Mouse (Mus musculus) CH12.LX (cell line): Measurements from ENCODE around the gene Nsl1. TPM values are rescaled to one million over a fixed set of nuclear protein-coding genes. Genes with fewer than 3 reads are reported as not detected.

ENCODE experiments used
- DNase-seq: peaks from one replicate; pipeline ENCODE4 v3.0.0-alpha.2; 2013; ENCODE audit errors: extremely low read depth
- H3K27ac ChIP-seq: 2 replicates; pipeline ENCODE4 v1.5.1; 2012; ENCODE audit warnings: low read depth, mild to moderate bottlenecking, control low read depth, moderate library complexity; ENCODE audit not compliant: insufficient read depth
- H3K27me3 ChIP-seq: replicated peaks from 2 replicates; pipeline ENCODE3; 2012; ENCODE audit warnings: inconsistent platforms
- H3K36me3 ChIP-seq, 2 experiments: replicated peaks in 1 of 2; 2 replicates each; pipeline versions ENCODE3 to v1.6.1; 2012; ENCODE audit warnings: inconsistent platforms in 1 of 2, low read length in 1 of 2, mild to moderate bottlenecking in 1 of 2, mixed read lengths in 1 of 2, moderate library complexity in 1 of 2; ENCODE audit not compliant: control insufficient read depth in 1 of 2, insufficient read depth in 1 of 2
- H3K4me1 ChIP-seq, 2 experiments: 2 replicates each; pipeline ENCODE4 v1.6.1; 2012; ENCODE audit warnings: inconsistent platforms in 1 of 2, moderate library complexity in 1 of 2; ENCODE audit not compliant: insufficient read depth in 2 of 2, control insufficient read depth in 1 of 2
- H3K4me2 ChIP-seq: 2 replicates; pipeline ENCODE4 v1.6.1; 2012; ENCODE audit warnings: low read depth, mild to moderate bottlenecking, control low read depth; ENCODE audit not compliant: poor library complexity, insufficient read depth, severe bottlenecking
- H3K4me3 ChIP-seq, 3 experiments: fragments of 150-350 bp in 1 of 3; sonication (generic) in 1 of 3; replicated peaks in 1 of 3; 2 replicates each; pipeline versions ENCODE3 to v1.5.1; 2011 to 2012; ENCODE audit warnings: low read depth in 2 of 3, low read length in 2 of 3, mild to moderate bottlenecking in 2 of 3, moderate library complexity in 2 of 3, control low read depth in 1 of 3, improper control_type of control experiment in 1 of 3, inconsistent platforms in 1 of 3, mixed read lengths in 1 of 3; ENCODE audit not compliant: poor library complexity in 1 of 3
- H3K79me2 ChIP-seq: replicated peaks from 2 replicates; pipeline ENCODE4 v1.6.1; 2012; ENCODE audit warnings: mild to moderate bottlenecking, moderate library complexity; ENCODE audit not compliant: control insufficient read depth, poor library complexity, insufficient read depth, severe bottlenecking; ENCODE audit errors: extremely low read depth
- H3K9ac ChIP-seq: 2 replicates; pipeline ENCODE4 v1.6.1; 2012; ENCODE audit warnings: low read depth, mild to moderate bottlenecking, control low read depth, moderate library complexity; ENCODE audit not compliant: insufficient read depth
- H3K9me3 ChIP-seq: replicated peaks from 2 replicates; pipeline ENCODE3; 2012; ENCODE audit warnings: low read length, inconsistent platforms, mixed read lengths
- BHLHE40 ChIP-seq: IDR thresholded peaks from 2 replicates; pipeline ENCODE4 v1.6.1; 2011; ENCODE audit warnings: mild to moderate bottlenecking, low read depth, low read length, improper control_type of control experiment
- E2F4 ChIP-seq: IDR thresholded peaks from 2 replicates; pipeline ENCODE4 v1.6.1; 2011; ENCODE audit warnings: low read depth, low read length, improper control_type of control experiment; ENCODE audit not compliant: insufficient replicate concordance
- IRF4 ChIP-seq: IDR thresholded peaks from 2 replicates; pipeline ENCODE4 v1.6.1; 2014; ENCODE audit warnings: low read depth, mild to moderate bottlenecking, inconsistent platforms, low read length, improper control_type of control experiment
- JUN ChIP-seq: IDR thresholded peaks from 2 replicates; pipeline ENCODE4 v1.6.1; 2011; ENCODE audit warnings: low read depth, mild to moderate bottlenecking, low read length, improper control_type of control experiment, moderate library complexity; ENCODE audit not compliant: insufficient read depth
- JUND ChIP-seq: conservative IDR thresholded peaks from 2 replicates; pipeline ENCODE4 v1.6.1; 2011; ENCODE audit warnings: low read depth, low read length, improper control_type of control experiment
- KAT2A ChIP-seq: IDR thresholded peaks from 2 replicates; pipeline ENCODE4 v1.6.1; 2012; ENCODE audit warnings: low read length, improper control_type of control experiment, inconsistent platforms; ENCODE audit not compliant: insufficient replicate concordance
- MAX ChIP-seq: IDR thresholded peaks from 2 replicates; pipeline ENCODE4 v1.6.1; 2011; ENCODE audit warnings: low read length, improper control_type of control experiment
- MEF2A ChIP-seq: IDR thresholded peaks from 2 replicates; pipeline ENCODE4 v1.6.1; 2014; ENCODE audit warnings: low read depth, mild to moderate bottlenecking, inconsistent platforms, low read length, improper control_type of control experiment, borderline replicate concordance
- NRF1 ChIP-seq: IDR thresholded peaks from 2 replicates; pipeline ENCODE4 v1.6.1; 2014; ENCODE audit warnings: low read depth, mild to moderate bottlenecking, inconsistent platforms, low read length, improper control_type of control experiment, moderate library complexity
- POLR2A ChIP-seq: IDR thresholded peaks from 2 replicates; pipeline ENCODE4 v1.6.1; 2011; ENCODE audit warnings: low read depth, mild to moderate bottlenecking, improper control_type of control experiment, low read length
- USF2 ChIP-seq: conservative IDR thresholded peaks from 2 replicates; pipeline ENCODE4 v1.6.1; 2011; ENCODE audit warnings: low read depth, low read length, improper control_type of control experiment
- ZKSCAN1 ChIP-seq: IDR thresholded peaks from 2 replicates; pipeline ENCODE4 v1.6.1; 2012; ENCODE audit warnings: low read depth, inconsistent platforms, low read length, improper control_type of control experiment, borderline replicate concordance
- ZNF384 ChIP-seq: IDR thresholded peaks from 2 replicates; pipeline ENCODE4 v1.6.1; 2012; ENCODE audit warnings: low read depth, low read length, improper control_type of control experiment, inconsistent platforms
- dilution Hi-C: fragments of 300-500 bp; cut with MboI; formaldehyde crosslinking; loops from 2 replicates; pipeline ENCODE4 v1.14.3; 2020; ENCODE audit warnings: low sequenced_read_pairs; ENCODE audit not compliant: extremely low pct_unique_long_range_greater_than_20kb, extremely low pct_ligation_motif_present
- in situ Hi-C: fragments of 300-500 bp; cut with MboI; formaldehyde crosslinking; loops from 3 replicates; pipeline ENCODE4 v1.14.3; 2019; ENCODE audit warnings: low sequenced_read_pairs, low pct_ligation_motif_present, low pct_unique_long_range_greater_than_20kb, mixed read lengths
- polyA plus RNA-seq: library from polyadenylated mRNA; unstranded; fragments of >175 nt; gene quantifications from 2 replicates; pipeline ENCODE4 v1.2.1, GENCODE M21; 2012; ENCODE audit warnings: low read depth; ENCODE audit not compliant: insufficient read length
- total RNA-seq, 2 experiments: library from RNA; depleted of rRNA; stranded (reverse); fragments of 300-350 nt in 1 of 2; fragments of >200 nt in 1 of 2; gene quantifications; 2 replicates each; pipeline ENCODE4 v1.2.3; 2012 to 2014

The Nsl1 gene
- total and polyA plus RNA-seq, 3 experiments = 16.0 to 27.1 (median 17.4) TPM

- Histone ChIP-seq H3K27ac (no peak overlapping the region), H3K36me3 (no peaks in the 10 kb centered on the region), H3K27me3 (no peaks in the 10 kb centered on the region), H3K4me2 (no peak overlapping the region), H3K4me1 (peaks cover 0 to 14% of the 10 kb centered on the region in 2 experiments; a peak in 2 of 4 replicates), H3K9me3 (peaks cover 16% of the 10 kb centered on the region), H3K9ac (no peak overlapping the region), H3K79me2 (no peaks in the 10 kb centered on the region), H3K4me3 (no peak overlapping the region)
- in situ Hi-C loops (loop anchor here (5.0 kb wide), 1 partner anchor 44 kb away; no protein-coding TSS in a partner anchor), dilution Hi-C loops (no loop called here)
- no peak for DNase-seq
- no peak for TF ChIP-seq KAT2A
- no peak for TF ChIP-seq BHLHE40
- no peak for TF ChIP-seq POLR2A
- no peak for TF ChIP-seq JUND
- no peak for TF ChIP-seq USF2
- no peak for TF ChIP-seq NRF1
- no peak for TF ChIP-seq JUN
- TF ChIP-seq ZNF384 = no peak
- TF ChIP-seq MEF2A = no peak
- TF ChIP-seq ZKSCAN1 = no peak
These were observed 70.1 kb downstream of the Nsl1 start for GRCm38 (mm10) chr1:191132934-191133333.

DNA sequence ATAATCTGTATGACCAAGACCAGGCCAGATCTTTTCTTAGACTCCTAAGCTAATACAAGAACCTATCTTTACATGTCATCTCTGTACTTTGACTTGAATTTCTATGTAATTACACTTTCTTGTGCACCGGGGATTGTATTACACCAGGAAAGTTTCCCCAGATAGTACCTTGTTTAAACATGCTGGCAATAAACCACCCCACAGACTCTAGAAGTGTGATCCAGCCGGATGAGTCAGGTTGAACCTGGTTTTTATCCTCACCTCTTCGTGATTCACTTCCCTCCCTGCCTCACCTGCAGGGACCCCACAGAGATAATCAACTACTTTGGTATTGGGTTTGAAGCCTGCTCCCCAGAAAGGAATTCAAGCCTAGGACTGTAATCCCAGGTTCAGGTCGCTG is 72.6 kb downstream of the Nsl1 start:
- no peaks in the 10 kb centered on the region for H3K79me2 ChIP-seq
- in situ Hi-C loops = no loop called here
- no peak overlapping the region for H3K27ac ChIP-seq
- TF ChIP-seq MAX (no peak), IRF4 (no peak), ZNF384 (no peak), E2F4 (no peak)
- DNase-seq = no peak
- dilution Hi-C loops = no loop called here
- H3K4me1 ChIP-seq = peaks cover 0 to 21% of the 10 kb centered on the region in 2 experiments; a peak in 2 of 4 replicates
- H3K36me3 ChIP-seq = no peaks in the 10 kb centered on the region
- no peak overlapping the region for H3K9ac ChIP-seq
- H3K4me2 ChIP-seq = no peak overlapping the region
- H3K9me3 ChIP-seq = peaks cover 1% of the 10 kb centered on the region
- no peak overlapping the region for H3K4me3 ChIP-seq
- H3K27me3 ChIP-seq = no peaks in the 10 kb centered on the region

Other genes with a start within 250 kb of the Nsl1 start
- 12.5 and 14.0 TPM in 2 replicates for gene Rps6kc1, start 151.2 kb upstream of the Nsl1 start, total RNA-seq (2012; rRNA removed)
- gene Rps6kc1, start 151.2 kb upstream of the Nsl1 start, total RNA-seq (2014; rRNA removed) = 7.2 and 7.8 TPM in 2 replicates
- gene Rps6kc1, start 151.2 kb upstream of the Nsl1 start, polyA plus RNA-seq = 16.0 and 18.0 TPM in 2 replicates
- 24.4 and 25.3 TPM in 2 replicates for gene Angel2, start 137.9 kb upstream of the Nsl1 start, total RNA-seq (2012; rRNA removed)
- gene Angel2, start 137.9 kb upstream of the Nsl1 start, total RNA-seq (2014; rRNA removed) = 49.9 and 53.6 TPM in 2 replicates
- gene Angel2, start 137.9 kb upstream of the Nsl1 start, polyA plus RNA-seq = 34.2 and 34.8 TPM in 2 replicates
- gene Vash2, start 83.7 kb upstream of the Nsl1 start, total RNA-seq (2012; rRNA removed) = 0.04 and 0.08 TPM in 2 replicates
- gene Vash2, start 83.7 kb upstream of the Nsl1 start, total RNA-seq (2014; rRNA removed) = 0.05 and 0.17 TPM in 2 replicates
- 0.16 and 0.25 TPM in 2 replicates for gene Vash2, start 83.7 kb upstream of the Nsl1 start, polyA plus RNA-seq
- 40.0 and 47.9 TPM in 2 replicates for gene Flvcr1, start 36.9 kb upstream of the Nsl1 start, total RNA-seq (2012; rRNA removed)
- 86.8 and 93.8 TPM in 2 replicates for gene Flvcr1, start 36.9 kb upstream of the Nsl1 start, total RNA-seq (2014; rRNA removed)
- 35.9 and 37.5 TPM in 2 replicates for gene Flvcr1, start 36.9 kb upstream of the Nsl1 start, polyA plus RNA-seq
- not detected in 2 replicates for gene Spata45, start 26.4 kb upstream of the Nsl1 start, total RNA-seq (2012; rRNA removed)
- not detected in 2 replicates for gene Spata45, start 26.4 kb upstream of the Nsl1 start, total RNA-seq (2014; rRNA removed)
- gene Spata45, start 26.4 kb upstream of the Nsl1 start, polyA plus RNA-seq = 0.76 TPM in 1 of 2 replicates, not detected in the other
- gene Tatdn3, start 80 bp upstream of the Nsl1 start, total RNA-seq (2012; rRNA removed) = 12.9 TPM in 2 replicates
- gene Tatdn3, start 80 bp upstream of the Nsl1 start, total RNA-seq (2014; rRNA removed) = 17.2 and 17.3 TPM in 2 replicates
- gene Tatdn3, start 80 bp upstream of the Nsl1 start, polyA plus RNA-seq = 11.3 and 12.7 TPM in 2 replicates
- 38.7 and 50.4 TPM in 2 replicates for gene Batf3, start 34.8 kb downstream of the Nsl1 start, total RNA-seq (2012; rRNA removed)
- 33.0 and 44.7 TPM in 2 replicates for gene Batf3, start 34.8 kb downstream of the Nsl1 start, total RNA-seq (2014; rRNA removed)
- gene Batf3, start 34.8 kb downstream of the Nsl1 start, polyA plus RNA-seq = 42.5 and 48.1 TPM in 2 replicates
- gene Fam71a, start 101.8 kb downstream of the Nsl1 start, total RNA-seq (2012; rRNA removed) = not detected in 2 replicates
- gene Fam71a, start 101.8 kb downstream of the Nsl1 start, total RNA-seq (2014; rRNA removed) = not detected in 2 replicates
- not detected in 2 replicates for gene Fam71a, start 101.8 kb downstream of the Nsl1 start, polyA plus RNA-seq
- 13.7 and 32.9 TPM in 2 replicates for gene Atf3, start 155.0 kb downstream of the Nsl1 start, total RNA-seq (2012; rRNA removed)
- 39.7 and 41.5 TPM in 2 replicates for gene Atf3, start 155.0 kb downstream of the Nsl1 start, total RNA-seq (2014; rRNA removed)
- 25.1 and 28.9 TPM in 2 replicates for gene Atf3, start 155.0 kb downstream of the Nsl1 start, polyA plus RNA-seq